Comparison of ENCODE assay signal across 9 mouse cellular contexts in the genomic region with DNA sequence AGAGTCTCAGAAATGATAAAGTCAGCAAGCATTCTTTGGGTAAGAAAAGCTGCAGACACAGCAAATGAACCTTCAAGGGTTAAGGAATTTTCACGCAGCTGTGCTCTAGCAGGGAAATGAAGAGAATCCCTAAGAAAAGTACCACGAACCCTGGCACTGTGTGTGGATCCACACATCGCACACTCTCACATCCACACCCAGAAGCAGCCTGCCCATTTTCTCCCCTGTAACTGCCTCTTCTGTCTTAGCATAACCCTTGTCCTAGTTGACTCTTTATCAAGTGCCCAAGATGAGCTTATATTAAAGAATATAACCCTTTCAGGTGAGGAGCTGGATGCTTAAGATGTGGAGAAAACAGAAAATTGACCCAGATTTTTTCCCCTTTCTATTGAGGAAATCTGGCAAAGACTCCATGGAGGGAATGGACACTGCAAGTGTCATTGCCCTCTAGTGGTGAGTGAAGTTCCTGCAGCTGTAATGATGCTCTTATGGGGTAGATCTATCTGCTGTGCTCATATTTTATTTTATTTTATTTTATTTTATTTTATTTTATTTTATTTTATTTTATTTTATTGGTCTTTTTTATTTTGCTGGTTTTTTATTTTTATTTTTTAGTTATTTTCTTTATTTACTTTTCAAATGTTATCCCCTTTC.
DNase-seq lines count a peak whose midpoint lies in the region; ATAC-seq and TF ChIP-seq lines count a peak whose summit lies in the region.
"Had no signal": no experiment of that assay in that cellular context is flagged by ENCODE, and none has a peak within 500 bp of the region (broad histone marks: within the 10 kb centered on the region; RNA-seq: fewer than 3 reads in every experiment).

No protein-coding gene starts in this region.

- peak; percentile 37 for TF ChIP-seq RAD21 in CH12.LX (IDR thresholded peaks at IDR 0.05; ENCODE audit: low read depth, low read length)

- DNase-seq in CH12.LX (ENCODE audit: extremely low read depth) (peak; percentile 53), WW6 (ENCODE audit: low read depth, low spot score) (peak; percentile 7)
- DNase-seq in layer of hippocampus, adult 9-10 months (ENCODE audit: low spot score), result peak; percentile 36
- peak; percentile 77 for DNase-seq in retina, postnatal 1 day
- DNase-seq in spleen, adult 18-20 months, result no peak

- no peak overlapping the region for H3K4me3 ChIP-seq in intestine, postnatal 0 days (ENCODE audit: low read depth, low read length)
- H3K4me3 ChIP-seq in intestine, embryonic 16.5 days (ENCODE audit: low read length), result no peak overlapping the region
- H3K4me3 ChIP-seq in CH12.LX (replicated peaks in 1 of 3; ENCODE audit: low read depth in 2 of 3, low read length in 2 of 3, poor library complexity in 1 of 3), result no peak overlapping the region
- H3K4me3 ChIP-seq in forebrain, embryonic 13.5 days, result no peak overlapping the region
- H3K4me3 ChIP-seq: limb, embryonic 15.5 days had no signal

- H3K79me2 ChIP-seq in CH12.LX (replicated peaks; ENCODE audit: control insufficient read depth, extremely low read depth, insufficient read depth, poor library complexity, severe bottlenecking), result no peaks in the 10 kb centered on the region

- H3K9me3 ChIP-seq in intestine, postnatal 0 days (ENCODE audit: control insufficient read depth), result no peaks in the 10 kb centered on the region
- no peaks in the 10 kb centered on the region for H3K9me3 ChIP-seq in intestine, embryonic 16.5 days (ENCODE audit: control insufficient read depth, low read length)
- H3K9me3 ChIP-seq in CH12.LX (replicated peaks; ENCODE audit: low read length), result peaks cover 25% of the 10 kb centered on the region
- no peaks in the 10 kb centered on the region for H3K9me3 ChIP-seq in forebrain, embryonic 13.5 days (replicated peaks)
- H3K9me3 ChIP-seq: limb, embryonic 15.5 days had no signal

- in situ Hi-C loops in CH12.LX (cut with MboI; ENCODE audit: low pct_ligation_motif_present, low pct_unique_long_range_greater_than_20kb, low sequenced_read_pairs), result no loop called here

- dilution Hi-C loops in CH12.LX (cut with MboI; ENCODE audit: extremely low pct_ligation_motif_present, extremely low pct_unique_long_range_greater_than_20kb, low sequenced_read_pairs), result no loop called here

- no peak overlapping the region for H3K9ac ChIP-seq in intestine, postnatal 0 days (ENCODE audit: low read depth, low read length)
- H3K9ac ChIP-seq in intestine, embryonic 16.5 days (ENCODE audit: low read depth, low read length), result no peak overlapping the region
- no peak overlapping the region for H3K9ac ChIP-seq in CH12.LX (ENCODE audit: insufficient read depth, low read depth)
- H3K9ac ChIP-seq in forebrain, embryonic 13.5 days, result no peak overlapping the region
- H3K9ac ChIP-seq: limb, embryonic 15.5 days had no signal

- TF ChIP-seq EP300 in CH12.LX (IDR thresholded peaks at IDR 0.05; ENCODE audit: low read length), result no peak

- TF ChIP-seq CTCF in intestine, postnatal 0 days (IDR thresholded peaks at IDR 0.05; ENCODE audit: low read depth), result peak; percentile 71
- TF ChIP-seq CTCF in CH12.LX (conservative IDR thresholded peaks at IDR 0.05 in 1 of 2, IDR thresholded peaks at IDR 0.05 in 1 of 2; ENCODE audit: low read depth in 2 of 2, low read length in 2 of 2), result peak; percentile 50 to 84

- 68% methylated on average over 3 of the region's 3 CpGs for WGBS in intestine, postnatal 0 days
- 76% methylated on average over 3 of the region's 3 CpGs for WGBS in intestine, embryonic 16.5 days
- WGBS in forebrain, embryonic 13.5 days, result 88% methylated on average over 3 of the region's 3 CpGs

- H3K27ac ChIP-seq in intestine, postnatal 0 days (ENCODE audit: low read depth, low read length), result no peak overlapping the region
- no peak overlapping the region for H3K27ac ChIP-seq in intestine, embryonic 16.5 days (ENCODE audit: low read length)
- H3K27ac ChIP-seq in CH12.LX (ENCODE audit: insufficient read depth, low read depth), result no peak overlapping the region
- H3K27ac ChIP-seq in forebrain, embryonic 13.5 days, result no peak overlapping the region
- H3K27ac ChIP-seq: limb, embryonic 15.5 days had no signal

- no peak overlapping the region for H3K4me2 ChIP-seq in intestine, postnatal 0 days (replicated peaks; ENCODE audit: low read depth)
- H3K4me2 ChIP-seq in intestine, embryonic 16.5 days (ENCODE audit: low read depth, low read length), result no peak overlapping the region
- no peak overlapping the region for H3K4me2 ChIP-seq in CH12.LX (ENCODE audit: insufficient read depth, low read depth, poor library complexity, severe bottlenecking)
- H3K4me2 ChIP-seq in forebrain, embryonic 13.5 days, result no peak overlapping the region
- H3K4me2 ChIP-seq: limb, embryonic 15.5 days had no signal

- TF ChIP-seq POLR2A in CH12.LX (IDR thresholded peaks at IDR 0.05; ENCODE audit: low read depth, low read length), result no peak

- ATAC-seq in intestine, postnatal 0 days, result no peak
- ATAC-seq in intestine, embryonic 16.5 days, result no peak
- ATAC-seq in forebrain, embryonic 13.5 days, result peak; percentile 75; the same call in 1 of the 2 replicates

- H3K27me3 ChIP-seq in intestine, postnatal 0 days (replicated peaks; ENCODE audit: control insufficient read depth, insufficient read depth, low read length), result no peaks in the 10 kb centered on the region
- H3K27me3 ChIP-seq in intestine, embryonic 16.5 days (replicated peaks; ENCODE audit: control insufficient read depth, insufficient read depth, low read length), result no peaks in the 10 kb centered on the region
- no peaks in the 10 kb centered on the region for H3K27me3 ChIP-seq in CH12.LX (replicated peaks)
- H3K27me3 ChIP-seq in forebrain, embryonic 13.5 days, result no peaks in the 10 kb centered on the region
- H3K27me3 ChIP-seq: limb, embryonic 15.5 days had no signal

- H3K36me3 ChIP-seq in intestine, postnatal 0 days (ENCODE audit: control insufficient read depth, insufficient read depth), result no peaks in the 10 kb centered on the region
- H3K36me3 ChIP-seq in intestine, embryonic 16.5 days (ENCODE audit: control insufficient read depth, insufficient read depth, low read length), result no peaks in the 10 kb centered on the region
- H3K36me3 ChIP-seq in CH12.LX (replicated peaks in 1 of 2; ENCODE audit: control insufficient read depth in 1 of 2, insufficient read depth in 1 of 2, low read length in 1 of 2), result no peaks in the 10 kb centered on the region
- H3K36me3 ChIP-seq in forebrain, embryonic 13.5 days (ENCODE audit: poor library complexity, severe bottlenecking), result no peaks in the 10 kb centered on the region
- H3K36me3 ChIP-seq: limb, embryonic 15.5 days had no signal

- no peaks in the 10 kb centered on the region for H3K4me1 ChIP-seq in intestine, postnatal 0 days (replicated peaks; ENCODE audit: control insufficient read depth, insufficient read depth, low read length)
- no peaks in the 10 kb centered on the region for H3K4me1 ChIP-seq in intestine, embryonic 16.5 days (ENCODE audit: control insufficient read depth, insufficient read depth, low read length)
- no peaks in the 10 kb centered on the region for H3K4me1 ChIP-seq in CH12.LX (ENCODE audit: control insufficient read depth in 1 of 2, insufficient read depth in 2 of 2)
- no peaks in the 10 kb centered on the region for H3K4me1 ChIP-seq in forebrain, embryonic 13.5 days
- H3K4me1 ChIP-seq: limb, embryonic 15.5 days had no signal

TF ChIP-seq in CH12.LX, 34 proteins besides CTCF, POLR2A, EP300 and RAD21:
- TF ChIP-seq ZKSCAN1 (IDR thresholded peaks at IDR 0.05; ENCODE audit: borderline replicate concordance, low read depth, low read length), result no peak
- 0 out of 2 replicates have a peak, but pooled peaks have one; percentile 7 for TF ChIP-seq SMC3 (IDR thresholded peaks at IDR 0.05; ENCODE audit: low read depth, low read length)

Comparison
In these comparisons a context has a peak if more than half of its experiments do, and no peak if none do; other contexts are left out.
1. DNase-seq: peak in CH12.LX (single experiment), WW6 (single experiment), layer of hippocampus, adult 9-10 months (single experiment) and retina, postnatal 1 day (single experiment); none in spleen, adult 18-20 months (0 of 2).